ENCODE assay signal across 8 mouse cellular contexts in the genomic region with DNA sequence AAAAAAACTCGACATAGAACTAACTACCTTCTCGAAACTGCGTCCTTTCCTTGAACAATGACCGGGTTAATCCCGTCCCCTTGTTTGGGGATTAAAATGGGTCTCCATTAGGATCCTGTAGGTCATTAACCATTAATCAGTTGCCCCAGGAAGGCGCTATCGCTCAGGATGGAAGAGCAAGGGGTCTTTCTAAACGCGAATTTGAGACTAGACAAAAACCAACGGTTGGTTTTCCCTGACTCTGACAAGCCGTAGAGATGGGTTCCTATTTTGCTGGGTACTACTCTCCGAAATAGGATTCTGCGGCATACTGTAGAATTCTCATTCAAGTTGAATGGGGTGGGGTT. TPM values are rescaled to one million over a fixed set of nuclear protein-coding genes. Genes with fewer than 3 reads are reported as not detected.
DNase-seq lines count a peak whose midpoint lies in the region; ATAC-seq and TF ChIP-seq lines count a peak whose summit lies in the region.

No protein-coding gene starts in this region.

- ATAC-seq in lung, embryonic 14.5 days (ENCODE audit: insufficient read depth) = no peak
- ATAC-seq in embryonic facial prominence, embryonic 15.5 days (ENCODE audit: insufficient number of reproducible peaks, low FRiP score, low TSS enrichment, low read depth) = no peak
- ATAC-seq in intestine, embryonic 14.5 days (replicated peaks; ENCODE audit: low FRiP score, low TSS enrichment, low read depth) = no peak
- ATAC-seq in neural tube, embryonic 12.5 days (ENCODE audit: low FRiP score, low read depth) = no peak

- no peak for TF ChIP-seq CTCF in lung, embryonic 14.5 days (IDR thresholded peaks at IDR 0.05; ENCODE audit: low read depth)

- 8% methylated on average over 13 of the region's 13 CpGs for WGBS in lung, embryonic 14.5 days
- 4% methylated on average over 13 of the region's 13 CpGs for WGBS in embryonic facial prominence, embryonic 15.5 days
- 5% methylated on average over 13 of the region's 13 CpGs for WGBS in intestine, embryonic 14.5 days
- WGBS in neural tube, embryonic 12.5 days = 5% methylated on average over 13 of the region's 13 CpGs

- H3K4me2 ChIP-seq in lung, embryonic 14.5 days = peak overlapping the region; percentile 78
- peak overlapping the region; percentile 57 for H3K4me2 ChIP-seq in embryonic facial prominence, embryonic 15.5 days (replicated peaks)
- peak overlapping the region; percentile 71 for H3K4me2 ChIP-seq in intestine, embryonic 14.5 days (ENCODE audit: low read length)
- peak overlapping the region; percentile 85 for H3K4me2 ChIP-seq in neural tube, embryonic 12.5 days (replicated peaks)

- peaks cover 26% of the 10 kb centered on the region for H3K36me3 ChIP-seq in lung, embryonic 14.5 days (ENCODE audit: insufficient read depth)
- peaks cover 21% of the 10 kb centered on the region for H3K36me3 ChIP-seq in embryonic facial prominence, embryonic 15.5 days
- peaks cover 25% of the 10 kb centered on the region for H3K36me3 ChIP-seq in intestine, embryonic 14.5 days (ENCODE audit: control insufficient read depth, insufficient read depth, low read length)
- peaks cover 21% of the 10 kb centered on the region for H3K36me3 ChIP-seq in neural tube, embryonic 12.5 days

- H3K9me3 ChIP-seq in lung, embryonic 14.5 days (ENCODE audit: low read depth, low read length) = no peaks in the 10 kb centered on the region
- H3K9me3 ChIP-seq in embryonic facial prominence, embryonic 15.5 days (replicated peaks) = no peaks in the 10 kb centered on the region
- no peaks in the 10 kb centered on the region for H3K9me3 ChIP-seq in intestine, embryonic 14.5 days (ENCODE audit: control insufficient read depth, low read length)
- H3K9me3 ChIP-seq in neural tube, embryonic 12.5 days = no peaks in the 10 kb centered on the region

- H3K4me1 ChIP-seq in lung, embryonic 14.5 days (ENCODE audit: insufficient read depth) = peaks cover 8% of the 10 kb centered on the region
- peaks cover 13% of the 10 kb centered on the region; the same call in 1 of the 2 replicates for H3K4me1 ChIP-seq in embryonic facial prominence, embryonic 15.5 days
- peaks cover 7% of the 10 kb centered on the region for H3K4me1 ChIP-seq in intestine, embryonic 14.5 days (replicated peaks; ENCODE audit: control insufficient read depth, insufficient read depth, low read length)
- peaks cover 4% of the 10 kb centered on the region; the same call in 1 of the 2 replicates for H3K4me1 ChIP-seq in neural tube, embryonic 12.5 days

- intact Hi-C loops in left cerebral cortex, postnatal 25 days (cut with DNase I) = no loop called here

- DNase-seq in lung, embryonic 14.5 days = no peak
- DNase-seq in lung, postnatal 4 days = no peak
- DNase-seq in intestine, embryonic 14.5 days (ENCODE audit: low spot score) = peak; percentile 72
- DNase-seq in retina, embryonic 14.5 days (ENCODE audit: low spot score) = no peak
- no peak for DNase-seq in left cerebral cortex, postnatal 25 days (ENCODE audit: low spot score in 2 of 2)
- no peak for DNase-seq in right cerebral cortex, adult 18-20 months

- H3K4me3 ChIP-seq in lung, embryonic 14.5 days (ENCODE audit: low read depth, low read length) = peak overlapping the region; percentile 88
- peak overlapping the region; percentile 80 for H3K4me3 ChIP-seq in embryonic facial prominence, embryonic 15.5 days (replicated peaks)
- H3K4me3 ChIP-seq in intestine, embryonic 14.5 days (ENCODE audit: low read depth, low read length) = peak overlapping the region; percentile 89
- peak overlapping the region; percentile 88 for H3K4me3 ChIP-seq in neural tube, embryonic 12.5 days

- H3K27me3 ChIP-seq in lung, embryonic 14.5 days (ENCODE audit: insufficient read depth, low read length) = no peaks in the 10 kb centered on the region
- no peaks in the 10 kb centered on the region for H3K27me3 ChIP-seq in embryonic facial prominence, embryonic 15.5 days
- no peaks in the 10 kb centered on the region for H3K27me3 ChIP-seq in intestine, embryonic 14.5 days (replicated peaks; ENCODE audit: control insufficient read depth, insufficient read depth, low read length)
- no peaks in the 10 kb centered on the region for H3K27me3 ChIP-seq in neural tube, embryonic 12.5 days (replicated peaks)

- peak overlapping the region; percentile 69 for H3K27ac ChIP-seq in lung, embryonic 14.5 days (ENCODE audit: low read depth)
- H3K27ac ChIP-seq in embryonic facial prominence, embryonic 15.5 days (replicated peaks) = peak overlapping the region; percentile 86; the same call in 1 of the 2 replicates
- peak overlapping the region; percentile 59; the same call in 1 of the 2 replicates for H3K27ac ChIP-seq in intestine, embryonic 14.5 days (ENCODE audit: low read depth)
- no peak overlapping the region for H3K27ac ChIP-seq in neural tube, embryonic 12.5 days

- H3K9ac ChIP-seq in lung, embryonic 14.5 days = peak overlapping the region; percentile 87
- peak overlapping the region; percentile 75 for H3K9ac ChIP-seq in embryonic facial prominence, embryonic 15.5 days
- peak overlapping the region; percentile 92 for H3K9ac ChIP-seq in intestine, embryonic 14.5 days (ENCODE audit: low read length)
- peak overlapping the region; percentile 95; the same call in 1 of the 2 replicates for H3K9ac ChIP-seq in neural tube, embryonic 12.5 days

RNA-seq across cellular contexts. Expression of a gene that starts 0.3 kb away (rescaled TPM):
- 79.3 and 84.8 TPM in 2 replicates for polyA plus RNA-seq in lung, embryonic 14.5 days (2014; fragmentation: Nextera tagmentation; extraction: Ambion mirVana)
- 92.5 and 95.0 TPM in 2 replicates for polyA plus RNA-seq in embryonic facial prominence, embryonic 15.5 days (2015; fragmentation: Nextera tagmentation; extraction: Ambion mirVana)
- 69.1 and 78.7 TPM in 2 replicates for polyA plus RNA-seq in intestine, embryonic 14.5 days (2014; fragmentation: Nextera tagmentation; extraction: Ambion mirVana)
- polyA plus RNA-seq in neural tube, embryonic 12.5 days (2016; fragmentation: Nextera tagmentation; extraction: Ambion mirVana) = 89.2 and 96.3 TPM in 2 replicates
- 10 to 100 TPM; 46.0 to 46.6 TPM for total RNA-seq in left cerebral cortex, postnatal 25 days (2021)

RNA-seq across cellular contexts. Expression of a gene that starts 14.7 kb away (rescaled TPM):
- 59.9 and 61.8 TPM in 2 replicates for polyA plus RNA-seq in lung, embryonic 14.5 days (2014; fragmentation: Nextera tagmentation; extraction: Ambion mirVana)
- polyA plus RNA-seq in embryonic facial prominence, embryonic 15.5 days (2015; fragmentation: Nextera tagmentation; extraction: Ambion mirVana) = 71.4 and 78.4 TPM in 2 replicates
- 48.2 and 53.3 TPM in 2 replicates for polyA plus RNA-seq in intestine, embryonic 14.5 days (2014; fragmentation: Nextera tagmentation; extraction: Ambion mirVana)
- 57.6 and 60.3 TPM in 2 replicates for polyA plus RNA-seq in neural tube, embryonic 12.5 days (2016; fragmentation: Nextera tagmentation; extraction: Ambion mirVana)
- 10 to 100 TPM; 52.8 to 58.2 TPM for total RNA-seq in left cerebral cortex, postnatal 25 days (2021)

RNA-seq across cellular contexts. Expression of a gene that starts 15.0 kb away (rescaled TPM):
- polyA plus RNA-seq in lung, embryonic 14.5 days (2014; fragmentation: Nextera tagmentation; extraction: Ambion mirVana) = 2.0 and 2.2 TPM in 2 replicates
- polyA plus RNA-seq in embryonic facial prominence, embryonic 15.5 days (2015; fragmentation: Nextera tagmentation; extraction: Ambion mirVana) = 2.8 and 4.0 TPM in 2 replicates
- polyA plus RNA-seq in intestine, embryonic 14.5 days (2014; fragmentation: Nextera tagmentation; extraction: Ambion mirVana) = 1.1 and 1.5 TPM in 2 replicates
- 2.0 and 2.4 TPM in 2 replicates for polyA plus RNA-seq in neural tube, embryonic 12.5 days (2016; fragmentation: Nextera tagmentation; extraction: Ambion mirVana)
- total RNA-seq in left cerebral cortex, postnatal 25 days (2021) = 1 to 10 TPM in 1 of 2 experiments, under 1 TPM in 1; 0.96 to 1.5 TPM
